Mouse (Mus musculus) stomach, postnatal 0 days (tissue): ENCODE measurements at regions not wholly inside any gene's neighbourhood (a gene's known extent, or its start where the extent isn't known, plus 50 kb on each side); places are given as distances from the start of the nearest gene placed in this dataset.

ENCODE experiments used
- CTCF ChIP-seq: IDR thresholded peaks from 2 replicates; pipeline ENCODE4 v1.5.1; 2016; ENCODE audit warnings: antibody characterized with exemption, low read depth, mild to moderate bottlenecking, moderate library complexity
- EP300 ChIP-seq: optimal IDR thresholded peaks from 2 replicates; pipeline ENCODE3; 2016; ENCODE audit warnings: antibody characterized with exemption

DNA sequence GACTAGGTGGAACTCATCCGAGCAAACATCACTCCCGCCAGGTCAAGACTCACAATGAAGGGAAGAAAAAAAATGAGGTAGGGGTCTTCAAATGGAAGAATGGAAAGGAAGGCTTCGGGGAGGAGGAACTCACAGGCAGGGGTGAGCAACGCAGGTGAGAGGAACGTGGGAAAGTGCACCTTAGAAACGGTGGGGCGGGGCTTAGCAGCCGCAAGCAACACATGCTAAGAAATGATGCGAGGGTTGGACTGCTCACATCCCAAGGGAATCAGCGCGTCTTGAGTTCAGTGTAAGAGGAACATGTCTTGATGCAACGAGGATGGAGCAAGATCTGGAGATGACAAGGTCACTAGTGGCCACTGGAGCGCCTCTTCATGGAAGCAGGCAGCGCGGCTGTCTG, 560.6 kb upstream of the Gm19410 start:
- TF ChIP-seq CTCF (no peak), EP300 (no peak)
